Mouse (Mus musculus) layer of hippocampus, adult 18-20 months (tissue): ENCODE measurements around the gene Lipc. TPM values are rescaled to one million over a fixed set of nuclear protein-coding genes. Genes with fewer than 3 reads are reported as not detected.

Experiments
- DNase-seq, 2 experiments: peaks; one replicate each; pipeline ENCODE4 v3.0.0; 2022; ENCODE audit warnings: low spot score in 2 of 2
- total RNA-seq, 2 experiments: library from RNA; stranded (reverse); gene quantifications; 2 replicates each; pipeline ENCODE4 v1.2.3; 2021

The Lipc gene
- total RNA-seq, 2 experiments from 2014 or later: 0.17 to 0.25 TPM

DNA sequence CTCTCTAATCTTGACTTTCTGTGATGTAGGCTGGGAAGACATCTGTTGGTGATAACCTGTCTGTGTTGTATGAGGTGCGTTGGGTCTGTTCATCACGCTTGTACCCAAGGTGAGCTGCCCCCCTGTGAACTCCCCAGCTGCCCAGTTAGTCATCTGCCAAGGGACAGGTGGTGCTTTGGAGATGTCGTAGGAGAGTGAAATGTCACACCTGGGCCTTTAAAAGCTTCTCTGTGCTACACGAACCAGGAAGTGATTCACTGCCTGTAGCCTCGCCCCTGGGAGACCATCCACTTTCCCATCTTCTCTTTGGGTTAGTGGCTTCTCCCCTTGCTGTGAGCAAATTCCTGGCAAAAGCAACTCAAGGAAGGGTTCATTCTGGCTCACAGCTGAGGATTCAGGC, 6.4 kb upstream of the Lipc start:
- DNase-seq: no peak

GRCm38 (mm10) chr9:70957717-70958116, 5.7 kb upstream of the Lipc start:
- DNase-seq: no peak

GRCm38 (mm10) chr9:70954226-70954625, 2.2 kb upstream of the Lipc start:
- DNase-seq: no peak

- DNase-seq: no peak
Observed at GRCm38 (mm10) chr9:70949336-70949735, 2.7 kb downstream of the Lipc start.

- no peak for DNase-seq
Observed at GRCm38 (mm10) chr9:70947312-70947711, 4.7 kb downstream of the Lipc start.

GRCm38 (mm10) chr9:70942686-70943333, 9.2 kb downstream of the Lipc start:
- DNase-seq: peak in 1 of 2 experiments; percentile 52

DNA sequence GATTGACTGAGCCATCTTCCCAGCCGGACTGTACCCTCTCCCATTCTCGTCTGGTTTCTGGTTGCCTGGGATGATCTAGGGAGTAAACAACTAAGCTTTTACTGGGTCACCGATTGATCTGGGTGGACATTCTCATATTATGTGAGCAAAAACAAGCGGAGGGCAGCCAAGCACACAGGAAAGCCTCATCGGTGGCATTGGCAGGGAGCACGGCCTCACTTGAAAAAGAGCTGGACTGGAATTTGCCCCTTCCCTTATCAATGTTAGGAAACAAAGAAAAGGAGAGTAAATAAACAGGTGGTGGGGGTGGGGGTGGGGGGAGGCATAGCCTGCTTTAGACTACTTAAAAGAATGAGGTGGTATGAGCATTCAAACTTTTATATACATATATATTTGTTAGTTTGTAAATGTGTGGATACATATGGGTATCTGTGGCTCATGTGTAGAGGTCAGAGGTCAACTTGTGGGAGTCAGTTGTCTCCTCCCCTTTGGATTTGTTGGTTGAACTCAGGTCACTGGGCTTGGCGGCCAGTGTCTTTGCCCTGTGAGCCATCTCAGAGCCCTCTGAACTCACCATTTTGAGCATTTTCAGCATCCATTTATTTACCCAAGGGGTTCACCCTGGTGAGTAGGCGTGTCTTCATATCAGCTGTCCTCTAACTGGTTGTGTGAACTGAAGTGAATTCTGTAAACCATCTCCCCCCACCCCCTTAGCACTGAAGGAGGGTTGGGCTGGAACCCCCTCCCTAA, 12.1 kb downstream of the Lipc start:
- DNase-seq: no peak

- no peak for DNase-seq
Observed at GRCm38 (mm10) chr9:70938850-70939249, 13.2 kb downstream of the Lipc start.

GRCm38 (mm10) chr9:70938134-70938533, 13.9 kb downstream of the Lipc start:
- no peak for DNase-seq

DNA sequence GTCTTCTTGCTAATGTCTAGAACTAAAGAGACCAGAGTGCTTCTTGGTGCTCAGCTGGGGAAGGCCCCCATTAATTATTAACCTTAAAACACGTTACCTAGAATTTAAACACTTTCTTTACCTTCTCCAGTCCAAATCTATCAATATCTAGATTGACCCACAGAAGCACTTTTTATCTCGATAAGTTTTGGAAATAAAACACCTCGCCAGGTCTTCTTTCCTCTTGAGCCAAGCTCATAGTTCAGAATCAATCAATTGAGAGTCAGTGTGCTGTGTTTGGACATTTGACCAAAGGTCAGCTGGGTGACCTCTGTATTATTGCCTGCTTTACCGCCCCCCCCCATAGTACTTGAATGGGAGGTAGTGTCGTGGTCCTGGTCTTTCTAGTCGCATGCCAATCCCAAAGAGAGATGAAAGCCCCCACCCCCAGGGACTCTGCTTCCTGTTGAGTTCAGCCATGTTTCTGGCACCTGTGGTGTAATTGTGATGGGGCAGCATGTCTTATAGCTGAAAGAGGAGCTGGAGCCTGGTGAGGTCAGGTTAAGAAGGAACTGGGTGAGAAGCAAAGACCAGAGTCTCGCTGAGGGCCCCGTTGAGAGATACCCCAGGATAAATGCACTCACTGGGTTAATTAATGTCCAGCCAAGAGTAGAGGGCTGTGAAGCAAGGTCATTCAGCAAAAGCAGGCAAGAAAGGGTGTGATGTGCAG, 17.3 kb downstream of the Lipc start:
- DNase-seq: no peak

DNA sequence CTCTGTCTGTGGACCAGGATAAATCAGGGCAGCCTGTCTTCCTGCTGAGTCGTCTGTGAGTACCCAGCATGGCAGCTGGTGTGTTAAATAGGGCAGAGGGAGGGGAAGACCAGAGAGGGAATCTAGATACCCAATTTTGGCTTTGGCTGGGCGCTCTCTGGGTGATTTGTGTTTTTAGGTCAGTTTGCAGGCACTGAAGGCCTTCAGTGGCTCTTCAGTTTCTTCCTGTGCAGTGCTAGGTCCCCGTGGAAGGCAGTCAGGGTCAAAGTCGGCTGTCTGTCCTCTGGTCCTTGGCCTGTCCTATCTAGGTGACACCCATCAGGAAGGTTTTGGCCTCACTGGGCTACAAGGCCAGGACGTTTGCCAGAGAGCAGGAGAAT, 21.4 kb downstream of the Lipc start:
- DNase-seq: no peak

- peak in 1 of 2 experiments; percentile 54 for DNase-seq
Observed at GRCm38 (mm10) chr9:70929840-70930640, 22.0 kb downstream of the Lipc start.

DNA sequence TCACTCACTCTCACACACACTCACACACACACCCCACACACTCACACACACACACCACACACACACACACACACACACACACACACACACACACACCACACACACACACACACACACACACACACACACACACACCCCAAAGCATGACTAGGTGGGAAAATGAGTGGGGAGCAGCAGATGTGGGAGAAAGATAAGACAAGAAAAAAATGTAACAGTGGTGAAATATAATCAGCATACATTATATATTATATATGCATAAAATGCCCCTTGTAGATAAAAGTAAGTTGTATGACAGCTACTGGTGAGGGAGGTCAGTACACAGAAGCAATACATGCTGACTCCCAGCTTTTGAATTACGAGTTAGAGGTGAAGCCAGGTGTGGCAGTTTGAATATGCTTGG, 23.6 kb downstream of the Lipc start:
- no peak for DNase-seq

DNA sequence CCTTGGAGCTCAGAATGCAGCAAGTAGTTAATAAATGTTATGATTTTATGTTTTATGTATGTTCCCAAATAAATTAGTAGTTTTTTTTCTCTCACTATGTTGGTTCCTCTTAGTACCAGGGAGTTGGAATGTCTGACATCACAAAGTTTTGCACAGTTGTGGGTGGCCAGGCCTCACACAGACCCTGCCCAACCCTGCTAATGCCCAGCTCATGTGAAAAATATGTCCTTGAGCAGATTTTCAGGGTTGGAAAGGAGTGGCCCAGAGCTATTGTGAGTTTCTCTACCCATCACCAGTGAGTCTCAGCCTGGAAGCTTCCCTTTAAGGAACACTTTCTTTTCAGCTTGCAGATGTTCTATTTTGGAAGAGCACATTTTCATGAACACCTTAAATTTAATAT, 24.3 kb downstream of the Lipc start:
- no peak for DNase-seq

DNA sequence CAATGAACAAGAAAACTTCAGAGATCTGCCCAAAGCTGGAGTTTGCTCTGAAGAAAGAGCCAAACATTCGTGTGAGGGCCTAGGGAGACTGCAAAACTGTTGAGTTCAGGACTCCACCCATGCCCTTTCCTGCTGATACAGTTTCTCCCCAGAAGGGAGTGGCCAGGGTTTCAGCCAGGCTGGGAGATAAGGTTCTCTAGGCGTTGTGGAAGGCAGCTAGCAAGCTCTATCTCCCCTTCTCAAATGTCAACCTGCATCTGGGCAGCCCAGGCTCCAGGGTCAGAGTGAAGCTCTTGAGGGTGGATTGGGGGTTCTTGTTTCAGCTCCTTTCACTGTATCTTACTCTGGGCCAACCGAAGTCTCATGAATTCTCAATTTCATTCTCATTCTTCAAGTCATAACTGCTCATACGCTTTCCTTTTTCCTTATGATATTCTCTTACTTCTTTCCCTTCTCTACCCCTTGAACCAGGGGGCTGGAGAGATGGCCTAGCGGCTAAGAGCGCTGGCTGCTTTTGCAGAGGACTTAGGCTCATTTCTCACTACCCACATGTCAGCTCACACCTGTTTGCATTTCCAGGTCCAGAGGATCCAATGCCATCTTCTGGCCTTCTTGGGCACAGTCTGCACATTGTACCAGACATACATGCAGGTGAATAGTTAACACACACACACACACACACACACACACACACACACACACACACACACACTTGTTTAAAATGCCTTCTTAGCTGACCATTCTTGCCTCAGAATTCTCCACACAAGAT, 25.0 kb downstream of the Lipc start:
- no peak for DNase-seq

GRCm38 (mm10) chr9:70925225-70925624, 26.8 kb downstream of the Lipc start:
- DNase-seq: no peak

DNA sequence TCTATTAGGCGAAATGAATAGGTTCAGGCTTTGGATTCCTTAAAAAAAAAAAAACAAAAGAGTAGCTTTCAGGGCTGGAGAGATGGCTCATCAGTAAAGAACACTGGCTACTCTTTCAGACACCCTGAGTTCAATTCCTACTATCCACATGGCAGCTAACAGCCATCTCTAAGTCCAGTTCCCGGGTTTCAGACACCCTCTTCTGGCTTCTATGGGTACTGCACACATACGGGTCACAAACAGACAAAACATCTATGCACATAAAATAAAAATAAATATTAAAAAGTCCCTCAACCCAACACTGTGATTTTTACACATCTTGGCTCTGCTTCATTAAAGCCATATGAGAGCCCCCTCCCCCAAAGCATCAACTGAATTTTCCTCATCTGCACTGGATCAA, 27.3 kb downstream of the Lipc start:
- no peak for DNase-seq

GRCm38 (mm10) chr9:70921781-70922565, 30.1 kb downstream of the Lipc start:
- no peak for DNase-seq

- DNase-seq: no peak
Observed at GRCm38 (mm10) chr9:70921132-70921531, 30.9 kb downstream of the Lipc start.

- DNase-seq: no peak
Observed at GRCm38 (mm10) chr9:70919271-70919670, 32.8 kb downstream of the Lipc start.
